Mouse (Mus musculus) megakaryocyte, embryonic 14.5 days (primary cell): ENCODE data around the gene Kif26b. TPM values are rescaled to one million over a fixed set of nuclear protein-coding genes. Genes with fewer than 3 reads are reported as not detected.

ENCODE experiments used
- H3K27me3 ChIP-seq: replicated peaks from 2 replicates; pipeline ENCODE3; 2012; ENCODE audit warnings: inconsistent platforms
- H3K36me3 ChIP-seq: replicated peaks from 2 replicates; pipeline ENCODE3; 2012; ENCODE audit warnings: low read length, inconsistent platforms, mixed read lengths
- H3K4me1 ChIP-seq: 2 replicates; pipeline ENCODE4 v1.6.1; 2012; ENCODE audit warnings: inconsistent platforms
- H3K4me3 ChIP-seq: replicated peaks from 2 replicates; pipeline ENCODE3; 2012; ENCODE audit warnings: moderate library complexity, mild to moderate bottlenecking, inconsistent platforms
- H3K9me3 ChIP-seq: 2 replicates; pipeline ENCODE4 v1.6.1; 2012; ENCODE audit warnings: inconsistent platforms
- FLI1 ChIP-seq: IDR thresholded peaks from 2 replicates; pipeline ENCODE4 v1.6.1; 2012; ENCODE audit warnings: low read length, inconsistent platforms, mixed read lengths
- GATA1 ChIP-seq: IDR thresholded peaks from 3 replicates; pipeline ENCODE4 v1.6.1; 2012; ENCODE audit warnings: mixed read lengths, low read length, inconsistent platforms, borderline replicate concordance
- polyA plus RNA-seq: library from polyadenylated mRNA; stranded (reverse); fragments of >175 nt; gene quantifications from 2 replicates; pipeline ENCODE4 v1.2.3, GENCODE M21; 2012; ENCODE audit warnings: low replicate concordance; ENCODE audit not compliant: insufficient read depth

Gene Kif26b
- polyA plus RNA-seq, 1 experiment, result not detected

- Histone ChIP-seq H3K36me3 (no peaks in the 10 kb centered on the region), H3K4me1 (no peaks in the 10 kb centered on the region), H3K4me3 (no peak overlapping the region), H3K27me3 (no peaks in the 10 kb centered on the region), H3K9me3 (no peaks in the 10 kb centered on the region)
- TF ChIP-seq GATA1 (no peak), FLI1 (no peak)
Observed at GRCm38 (mm10) chr1:178626961-178627381, 98.0 kb downstream of the Kif26b start.

- no peaks in the 10 kb centered on the region for H3K27me3 ChIP-seq
- TF ChIP-seq GATA1 (no peak), FLI1 (no peak)
- no peak overlapping the region for H3K4me3 ChIP-seq
- H3K4me1 ChIP-seq, result no peaks in the 10 kb centered on the region
- no peaks in the 10 kb centered on the region for H3K36me3 ChIP-seq
- H3K9me3 ChIP-seq, result no peaks in the 10 kb centered on the region
Observed at GRCm38 (mm10) chr1:178630042-178630441, 101.1 kb downstream of the Kif26b start.

GRCm38 (mm10) chr1:178631863-178632262 is 102.9 kb downstream of the Kif26b start:
- Histone ChIP-seq H3K36me3 (no peaks in the 10 kb centered on the region), H3K27me3 (no peaks in the 10 kb centered on the region), H3K4me1 (no peaks in the 10 kb centered on the region), H3K4me3 (no peak overlapping the region), H3K9me3 (no peaks in the 10 kb centered on the region)
- TF ChIP-seq FLI1 (no peak), GATA1 (no peak)

GRCm38 (mm10) chr1:178634359-178635085 is 105.6 kb downstream of the Kif26b start:
- no peaks in the 10 kb centered on the region for H3K27me3 ChIP-seq
- no peaks in the 10 kb centered on the region for H3K4me1 ChIP-seq
- H3K36me3 ChIP-seq, result no peaks in the 10 kb centered on the region
- TF ChIP-seq GATA1 (no peak), FLI1 (no peak)
- H3K9me3 ChIP-seq, result no peaks in the 10 kb centered on the region
- H3K4me3 ChIP-seq, result no peak overlapping the region

- Histone ChIP-seq H3K9me3 (no peaks in the 10 kb centered on the region), H3K4me3 (no peak overlapping the region), H3K27me3 (no peaks in the 10 kb centered on the region), H3K4me1 (no peaks in the 10 kb centered on the region), H3K36me3 (no peaks in the 10 kb centered on the region)
- TF ChIP-seq FLI1, result no peak
- no peak for TF ChIP-seq GATA1
Observed at GRCm38 (mm10) chr1:178635470-178635869, 106.5 kb downstream of the Kif26b start.

- H3K4me3 ChIP-seq, result no peak overlapping the region
- no peaks in the 10 kb centered on the region for H3K4me1 ChIP-seq
- H3K36me3 ChIP-seq, result no peaks in the 10 kb centered on the region
- no peak for TF ChIP-seq FLI1
- TF ChIP-seq GATA1, result no peak
- no peaks in the 10 kb centered on the region for H3K9me3 ChIP-seq
- H3K27me3 ChIP-seq, result no peaks in the 10 kb centered on the region
Observed at GRCm38 (mm10) chr1:178637293-178637692, 108.4 kb downstream of the Kif26b start.

- Histone ChIP-seq H3K27me3 (no peaks in the 10 kb centered on the region), H3K4me1 (no peaks in the 10 kb centered on the region), H3K9me3 (no peaks in the 10 kb centered on the region), H3K4me3 (no peak overlapping the region), H3K36me3 (no peaks in the 10 kb centered on the region)
- TF ChIP-seq GATA1 (no peak), FLI1 (no peak)
Observed at GRCm38 (mm10) chr1:178639951-178640350, 111.0 kb downstream of the Kif26b start.

GRCm38 (mm10) chr1:178640719-178641455 is 112.0 kb downstream of the Kif26b start:
- H3K9me3 ChIP-seq, result no peaks in the 10 kb centered on the region
- H3K36me3 ChIP-seq, result no peaks in the 10 kb centered on the region
- no peak overlapping the region for H3K4me3 ChIP-seq
- H3K4me1 ChIP-seq, result no peaks in the 10 kb centered on the region
- no peak for TF ChIP-seq GATA1
- no peak for TF ChIP-seq FLI1
- no peaks in the 10 kb centered on the region for H3K27me3 ChIP-seq

GRCm38 (mm10) chr1:178641788-178642187 is 112.9 kb downstream of the Kif26b start:
- Histone ChIP-seq H3K27me3 (no peaks in the 10 kb centered on the region), H3K9me3 (no peaks in the 10 kb centered on the region), H3K4me1 (no peaks in the 10 kb centered on the region), H3K36me3 (no peaks in the 10 kb centered on the region), H3K4me3 (no peak overlapping the region)
- TF ChIP-seq FLI1 (no peak), GATA1 (no peak)

GRCm38 (mm10) chr1:178644954-178645353 is 116.0 kb downstream of the Kif26b start:
- no peak for TF ChIP-seq FLI1
- Histone ChIP-seq H3K27me3 (no peaks in the 10 kb centered on the region), H3K36me3 (no peaks in the 10 kb centered on the region)

More at GRCm38 (mm10) chr1:178644954-178645353, 116.0 kb downstream of the Kif26b start:
- Histone ChIP-seq H3K4me1 (no peaks in the 10 kb centered on the region), H3K9me3 (no peaks in the 10 kb centered on the region), H3K4me3 (no peak overlapping the region)
